Mouse (Mus musculus): Measurements from ENCODE around the gene Olfr362. TPM values are rescaled to one million over a fixed set of nuclear protein-coding genes. Genes with fewer than 3 reads are reported as not detected.
"Not testable (repeated sequence)": the region's sequence is repeated elsewhere in the genome, so short reads cannot be mapped to it uniquely, and the experiment has no call there.

The Olfr362 gene
- polyA plus RNA-seq (2012), result not detected in 2 replicates

GRCm38 (mm10) chr2:37117810-37118209, at the start of gene Olfr362:
Olfr362 (minus strand) TSS chr2:37117910.
- TF ChIP-seq GATA1 (IDR thresholded peaks at IDR 0.05; ENCODE audit: low read length), result no peak

DNA sequence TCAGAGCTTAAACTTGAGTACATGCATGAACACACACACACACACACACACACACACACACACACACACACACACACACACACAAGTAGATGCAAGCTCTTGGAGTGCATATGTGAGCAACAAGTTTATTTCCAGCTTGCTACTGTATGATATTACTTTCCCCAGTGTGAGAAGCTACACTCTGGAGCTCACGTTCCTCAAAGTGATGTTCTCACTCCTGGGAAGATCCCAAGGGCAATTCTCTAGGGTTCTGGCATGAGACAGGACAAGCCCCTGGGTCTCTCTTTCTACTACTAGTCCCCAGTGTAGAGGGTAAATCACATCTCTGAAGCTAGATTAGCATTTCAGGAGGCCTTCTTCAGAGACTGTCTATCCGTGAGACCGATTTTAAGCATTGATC, 21.3 kb upstream of the Olfr362 start, which contains the start of gene Olfr364-ps1:
Gene Olfr364-ps1, plus strand, starts transcription at position 301 of the 400 bp plus-strand sequence.
- no peak for TF ChIP-seq GATA1 (IDR thresholded peaks at IDR 0.05; ENCODE audit: low read length)

- TF ChIP-seq GATA1 (IDR thresholded peaks at IDR 0.05; ENCODE audit: low read length), result not testable (repeated sequence)
These were observed 28.5 kb downstream of the Olfr362 start, which contains the start of gene Olfr361 for GRCm38 (mm10) chr2:37089190-37089589. Olfr361 (minus strand) TSS chr2:37089290.

DNA sequence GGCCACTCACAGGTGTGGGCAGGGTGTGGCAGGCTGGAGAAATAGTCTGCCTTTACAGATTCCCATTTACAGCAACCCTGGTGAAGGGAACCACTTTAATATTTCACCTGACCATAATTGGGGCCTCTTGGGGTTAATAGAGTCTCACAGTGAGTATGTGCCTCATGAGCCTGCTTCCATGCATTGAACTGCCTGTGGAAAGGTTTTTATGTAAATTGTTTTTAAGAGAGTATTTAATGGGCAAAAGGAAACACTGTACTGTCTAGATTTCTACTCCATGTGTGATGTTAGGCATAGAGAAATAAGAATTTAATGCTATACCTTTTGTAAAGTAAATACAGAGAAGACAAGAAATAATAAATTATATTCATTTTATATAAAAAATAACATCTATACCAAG, 52.3 kb downstream of the Olfr362 start, which contains the start of gene Olfr360:
Gene Olfr360, plus strand, starts transcription at position 301 of the 400 bp plus-strand sequence.
- no peak for TF ChIP-seq GATA1 (IDR thresholded peaks at IDR 0.05; ENCODE audit: low read length)

Other genes with a start within 250 kb of the Olfr362 start
- not detected in 2 replicates for gene Olfr352, start 249.4 kb downstream of the Olfr362 start, polyA plus RNA-seq (2012)
- not detected in 2 replicates for gene Olfr353, start 225.0 kb downstream of the Olfr362 start, polyA plus RNA-seq (2012)
- not detected in 2 replicates for gene Olfr354, start 212.2 kb downstream of the Olfr362 start, polyA plus RNA-seq (2012)
- gene Olfr355, start 189.0 kb downstream of the Olfr362 start, polyA plus RNA-seq (2012), result not detected in 2 replicates
- gene Olfr356, start 180.8 kb downstream of the Olfr362 start, polyA plus RNA-seq (2012), result not detected in 2 replicates
- not detected in 2 replicates for gene Olfr357, start 124.1 kb downstream of the Olfr362 start, polyA plus RNA-seq (2012)
- not detected in 2 replicates for gene Olfr358, start 108.6 kb downstream of the Olfr362 start, polyA plus RNA-seq (2012)
- gene Olfr360, start 52.2 kb downstream of the Olfr362 start, polyA plus RNA-seq (2012), result not detected in 2 replicates
- not detected in 2 replicates for gene Olfr361, start 28.6 kb downstream of the Olfr362 start, polyA plus RNA-seq (2012)
- not detected in 2 replicates for gene Olfr364-ps1, start 21.4 kb upstream of the Olfr362 start, polyA plus RNA-seq (2012)
- gene Olfr365, start 70.3 kb upstream of the Olfr362 start, polyA plus RNA-seq (2012), result not detected in 2 replicates
- gene Olfr366, start 93.7 kb upstream of the Olfr362 start, polyA plus RNA-seq (2012), result not detected in 2 replicates
- not detected in 2 replicates for gene Olfr368, start 208.6 kb upstream of the Olfr362 start, polyA plus RNA-seq (2012)
- gene Pdcl, start 241.4 kb upstream of the Olfr362 start, polyA plus RNA-seq (2012), result 2.4 and 19.6 TPM in 2 replicates

Data from G1E-ER4 (cell line).